Mouse (Mus musculus) myocyte (in vitro differentiated cells): Measurements from ENCODE around the gene Pdzd2. TPM values are rescaled to one million over a fixed set of nuclear protein-coding genes. Genes with fewer than 3 reads are reported as not detected.

Experiments used
- H3K27me3 ChIP-seq: one replicate; pipeline ENCODE4 v1.6.1; 2011; ENCODE audit not compliant: control insufficient read depth, insufficient read depth, insufficient read length
- H3K36me3 ChIP-seq: one replicate; pipeline ENCODE4 v1.6.1; 2011; ENCODE audit not compliant: control insufficient read depth, insufficient read depth
- H3K4me2 ChIP-seq: one replicate; pipeline ENCODE4 v1.6.1; 2011; ENCODE audit warnings: low read depth, control low read depth
- H3K4me3 ChIP-seq: one replicate; pipeline ENCODE4 v1.5.1; 2011; ENCODE audit warnings: mild to moderate bottlenecking, control low read depth, moderate library complexity
- H3K79me2 ChIP-seq: one replicate; pipeline ENCODE4 v1.6.1; 2011; ENCODE audit not compliant: control insufficient read depth, insufficient read depth
- H3ac ChIP-seq: one replicate; pipeline ENCODE4 v1.6.1; 2011; ENCODE audit not compliant: control insufficient read depth, insufficient read length
- CEBPB ChIP-seq: IDR thresholded peaks from 2 replicates; pipeline ENCODE4 v1.6.1; 2011; ENCODE audit warnings: mild to moderate bottlenecking, moderate library complexity; ENCODE audit not compliant: poor library complexity, insufficient read depth, severe bottlenecking
- E2F4 ChIP-seq: IDR thresholded peaks from one replicate; pipeline ENCODE4 v1.6.1; 2011; ENCODE audit warnings: mild to moderate bottlenecking, control low read depth, moderate library complexity; ENCODE audit not compliant: insufficient read depth
- MAX ChIP-seq: IDR thresholded peaks from one replicate; pipeline ENCODE4 v1.6.1; 2011; ENCODE audit warnings: low read depth, mild to moderate bottlenecking, control low read depth
- MYOD1 ChIP-seq, 3 experiments: IDR thresholded peaks; one replicate each; pipeline ENCODE4 v1.6.1; 2011; ENCODE audit warnings: control low read depth in 2 of 3, low read depth in 2 of 3, mild to moderate bottlenecking in 2 of 3, moderate library complexity in 1 of 3; ENCODE audit not compliant: insufficient read length in 2 of 3, control insufficient read depth in 1 of 3
- MYOG ChIP-seq, 3 experiments: IDR thresholded peaks; one replicate each; pipeline ENCODE4 v1.6.1; 2011; ENCODE audit warnings: control low read depth in 2 of 3, low read depth in 2 of 3, mild to moderate bottlenecking in 2 of 3; ENCODE audit not compliant: insufficient read length in 2 of 3, control insufficient read depth in 1 of 3, insufficient read depth in 1 of 3
- POLR2A ChIP-seq: IDR thresholded peaks from one replicate; pipeline ENCODE4 v1.6.1; 2011; ENCODE audit warnings: low read depth, mild to moderate bottlenecking, control low read depth, moderate library complexity; ENCODE audit not compliant: insufficient read length
- POLR2AphosphoS2 ChIP-seq: IDR thresholded peaks from one replicate; pipeline ENCODE4 v1.6.1; 2011; ENCODE audit warnings: low read depth, control low read depth; ENCODE audit not compliant: insufficient read length
- REST ChIP-seq: IDR thresholded peaks from one replicate; pipeline ENCODE4 v1.6.1; 2011; ENCODE audit warnings: mild to moderate bottlenecking, control low read depth, moderate library complexity; ENCODE audit not compliant: insufficient read depth, insufficient read length
- SRF ChIP-seq: IDR thresholded peaks from one replicate; pipeline ENCODE4 v1.6.1; 2011; ENCODE audit warnings: low read depth; ENCODE audit not compliant: control insufficient read depth, insufficient read length
- TCF12 ChIP-seq: IDR thresholded peaks from one replicate; pipeline ENCODE4 v1.6.1; 2011; ENCODE audit warnings: mild to moderate bottlenecking, control low read depth; ENCODE audit not compliant: poor library complexity, insufficient read depth, severe bottlenecking
- TCF3 ChIP-seq: IDR thresholded peaks from one replicate; pipeline ENCODE4 v1.6.1; 2011; ENCODE audit warnings: low read depth, control low read depth; ENCODE audit not compliant: insufficient read length
- USF1 ChIP-seq: IDR thresholded peaks from one replicate; pipeline ENCODE4 v1.6.1; 2011; ENCODE audit warnings: low read depth, mild to moderate bottlenecking, control low read depth, moderate library complexity
- polyA plus RNA-seq: library from polyadenylated mRNA; unstranded; fragments of >200 nt; fragmentation: generic; extraction: Trizol; gene quantifications from one replicate; pipeline ENCODE4 v1.2.1, GENCODE M21; 2012; ENCODE audit warnings: missing spikeins

Gene Pdzd2
- polyA plus RNA-seq, 1 experiment = 0.01 TPM

GRCm38 (mm10) chr15:12663351-12663750, 76.4 kb downstream of the Pdzd2 start:
- no peaks in the 10 kb centered on the region for H3K79me2 ChIP-seq
- H3ac ChIP-seq = no peak overlapping the region
- TF ChIP-seq POLR2AphosphoS2 (no peak), POLR2A (no peak), USF1 (no peak), CEBPB (no peak), REST (no peak), TCF3 (no peak), MAX (no peak), SRF (no peak), MYOG (IDR thresholded peaks at IDR 0.05; ENCODE audit: control insufficient read depth in 1 of 3, insufficient read depth in 1 of 3, insufficient read length in 2 of 3, low read depth in 2 of 3) (no peak), TCF12 (no peak), E2F4 (no peak), MYOD1 (IDR thresholded peaks at IDR 0.05; ENCODE audit: control insufficient read depth in 1 of 3, insufficient read length in 2 of 3, low read depth in 2 of 3) (no peak)
- H3K27me3 ChIP-seq = no peaks in the 10 kb centered on the region
- no peak overlapping the region for H3K4me2 ChIP-seq
- no peaks in the 10 kb centered on the region for H3K36me3 ChIP-seq
- no peak overlapping the region for H3K4me3 ChIP-seq

DNA sequence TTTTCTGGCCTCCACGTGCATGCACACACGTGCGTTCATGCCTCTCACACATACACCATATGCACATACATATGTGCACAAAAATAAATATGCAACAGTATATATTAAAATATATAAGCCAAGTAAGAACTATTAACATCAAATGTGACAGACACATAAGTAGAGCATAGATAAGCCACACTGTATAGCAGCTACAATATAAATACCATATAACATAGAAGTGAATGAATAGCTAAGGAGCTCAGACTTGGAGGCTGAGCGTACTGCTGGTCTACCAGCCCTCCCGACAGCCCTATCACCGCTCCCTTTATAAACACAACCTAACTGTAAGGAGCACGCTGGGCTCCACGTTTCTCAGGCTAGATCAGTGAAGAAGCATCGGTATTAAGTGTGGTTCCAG, 79.4 kb downstream of the Pdzd2 start:
- no peak overlapping the region for H3K4me3 ChIP-seq
- H3ac ChIP-seq = no peak overlapping the region
- TF ChIP-seq SRF (no peak), MYOD1 (IDR thresholded peaks at IDR 0.05; ENCODE audit: control insufficient read depth in 1 of 3, insufficient read length in 2 of 3, low read depth in 2 of 3) (no peak), POLR2A (no peak), MAX (no peak), POLR2AphosphoS2 (no peak), MYOG (IDR thresholded peaks at IDR 0.05; ENCODE audit: control insufficient read depth in 1 of 3, insufficient read depth in 1 of 3, insufficient read length in 2 of 3, low read depth in 2 of 3) (no peak), USF1 (no peak)
- H3K79me2 ChIP-seq = no peaks in the 10 kb centered on the region
- no peaks in the 10 kb centered on the region for H3K36me3 ChIP-seq
- H3K4me2 ChIP-seq = no peak overlapping the region
- H3K27me3 ChIP-seq = no peaks in the 10 kb centered on the region

DNA sequence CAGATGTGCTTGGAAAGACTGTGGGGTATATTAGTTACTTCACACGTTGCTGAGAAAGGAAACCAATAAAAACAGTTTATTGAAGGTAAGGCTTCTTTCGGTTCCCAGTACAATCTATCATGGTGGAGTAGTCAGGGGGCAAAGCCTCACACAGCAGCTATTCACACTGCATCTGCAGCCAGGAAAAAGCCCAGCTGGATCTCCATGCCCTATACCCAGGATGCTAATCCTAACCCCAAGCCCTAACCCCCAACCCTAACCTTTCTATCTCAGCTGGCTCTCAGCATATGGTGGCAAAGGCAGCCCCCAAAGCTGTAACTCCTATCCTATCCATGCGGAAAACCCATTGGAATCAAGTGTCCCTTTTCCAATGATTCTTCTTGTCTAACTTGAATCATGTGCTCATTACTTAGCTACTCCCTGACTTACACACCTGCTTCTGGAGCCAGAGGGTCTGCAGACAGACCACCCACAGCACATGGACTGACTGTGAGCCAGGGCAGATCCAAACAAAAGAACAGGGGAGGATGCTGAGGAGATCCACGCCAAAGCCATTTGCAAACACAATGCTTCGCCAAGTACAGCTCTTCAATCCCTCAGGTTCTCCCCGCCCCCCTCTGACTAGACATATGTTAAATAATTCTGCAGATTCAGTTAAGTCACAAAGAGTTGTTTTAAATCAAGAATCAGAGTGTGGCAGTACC, 83.6 kb downstream of the Pdzd2 start:
- no peaks in the 10 kb centered on the region for H3K79me2 ChIP-seq
- no peak overlapping the region for H3ac ChIP-seq
- no peaks in the 10 kb centered on the region for H3K36me3 ChIP-seq
- H3K4me2 ChIP-seq = no peak overlapping the region
- H3K27me3 ChIP-seq = no peaks in the 10 kb centered on the region
- no peak for TF ChIP-seq REST
- no peak for TF ChIP-seq POLR2A
- TF ChIP-seq E2F4 = no peak
- no peak for TF ChIP-seq MYOG (IDR thresholded peaks at IDR 0.05; ENCODE audit: control insufficient read depth in 1 of 3, insufficient read depth in 1 of 3, insufficient read length in 2 of 3, low read depth in 2 of 3)
- no peak for TF ChIP-seq TCF12
- TF ChIP-seq CEBPB = no peak
- no peak overlapping the region for H3K4me3 ChIP-seq

- H3K79me2 ChIP-seq = no peaks in the 10 kb centered on the region
- TF ChIP-seq POLR2AphosphoS2 (no peak), MAX (no peak), MYOG (IDR thresholded peaks at IDR 0.05; ENCODE audit: control insufficient read depth in 1 of 3, insufficient read depth in 1 of 3, insufficient read length in 2 of 3, low read depth in 2 of 3) (no peak), SRF (no peak), TCF12 (no peak), USF1 (no peak), MYOD1 (IDR thresholded peaks at IDR 0.05; ENCODE audit: control insufficient read depth in 1 of 3, insufficient read length in 2 of 3, low read depth in 2 of 3) (no peak), CEBPB (no peak), E2F4 (no peak), REST (no peak), TCF3 (no peak), POLR2A (no peak)
- no peak overlapping the region for H3K4me3 ChIP-seq
- H3K36me3 ChIP-seq = no peaks in the 10 kb centered on the region
- no peaks in the 10 kb centered on the region for H3K27me3 ChIP-seq
- H3K4me2 ChIP-seq = no peak overlapping the region
- H3ac ChIP-seq = no peak overlapping the region
These were observed 84.4 kb downstream of the Pdzd2 start for GRCm38 (mm10) chr15:12655316-12655715.
